Mouse (Mus musculus) intestine, embryonic 14.5 days (tissue): Measurements from ENCODE around the gene Specc1. TPM values are rescaled to one million over a fixed set of nuclear protein-coding genes. Genes with fewer than 3 reads are reported as not detected.

ENCODE experiments used
- polyA plus RNA-seq: library from polyadenylated mRNA; unstranded; fragments of >200 nt; fragmentation: Nextera tagmentation; extraction: Ambion mirVana; gene quantifications from 2 replicates; pipeline ENCODE4 v1.2.1, GENCODE M21; 2014

The Specc1 gene
- polyA plus RNA-seq, 1 experiment from 2014 or later, result 10.5 TPM

Other genes with a start within 250 kb of the Specc1 start
- gene Slc5a10, start 235.9 kb upstream of the Specc1 start, polyA plus RNA-seq, result not detected in 2 replicates
- 22.7 and 25.4 TPM in 2 replicates for gene Prpsap2, start 194.7 kb upstream of the Specc1 start, polyA plus RNA-seq
- 15.9 and 16.7 TPM in 2 replicates for gene Ulk2, start 101.7 kb upstream of the Specc1 start, polyA plus RNA-seq
- gene Akap10, start 26.5 kb upstream of the Specc1 start, polyA plus RNA-seq, result 17.8 and 18.2 TPM in 2 replicates